Mouse (Mus musculus): Measurements from ENCODE around the gene Espl1.
"Not testable (repeated sequence)": the region's sequence is repeated elsewhere in the genome, so short reads cannot be mapped to it uniquely, and the experiment has no call there.

Gene Espl1

GRCm38 (mm10) chr15:102335254-102335653 lies 39.2 kb downstream of the Espl1 start:
- DNase-seq (ENCODE audit: extremely low spot score, low spot score) = no peak

- not testable (repeated sequence) for DNase-seq (ENCODE audit: extremely low spot score, low spot score)
Measured at GRCm38 (mm10) chr15:102335925-102336324, 39.9 kb downstream of the Espl1 start.

GRCm38 (mm10) chr15:102336946-102337345 lies 40.9 kb downstream of the Espl1 start:
- DNase-seq (ENCODE audit: extremely low spot score, low spot score) = no peak

- DNase-seq (ENCODE audit: extremely low spot score, low spot score) = no peak
Measured at GRCm38 (mm10) chr15:102339612-102340011, 43.5 kb downstream of the Espl1 start.

GRCm38 (mm10) chr15:102341580-102341979 lies 45.5 kb downstream of the Espl1 start:
- DNase-seq (ENCODE audit: extremely low spot score, low spot score) = no peak

GRCm38 (mm10) chr15:102344490-102344889 lies 48.4 kb downstream of the Espl1 start:
- no peak for DNase-seq (ENCODE audit: extremely low spot score, low spot score)

GRCm38 (mm10) chr15:102346444-102346843 lies 50.4 kb downstream of the Espl1 start:
- no peak for DNase-seq (ENCODE audit: extremely low spot score, low spot score)

GRCm38 (mm10) chr15:102350138-102350941 lies 54.3 kb downstream of the Espl1 start, which contains the start of gene Aaas:
Gene Aaas (minus strand): TSS chr15:102350771.
- DNase-seq (ENCODE audit: extremely low spot score, low spot score) = peak; percentile 96

- DNase-seq (ENCODE audit: extremely low spot score, low spot score) = no peak
Measured at GRCm38 (mm10) chr15:102350942-102351291, 54.9 kb downstream of the Espl1 start.

GRCm38 (mm10) chr15:102352177-102352576 lies 56.1 kb downstream of the Espl1 start:
- no peak for DNase-seq (ENCODE audit: extremely low spot score, low spot score)

GRCm38 (mm10) chr15:102353986-102354385 lies 57.9 kb downstream of the Espl1 start:
- no peak for DNase-seq (ENCODE audit: extremely low spot score, low spot score)

- DNase-seq (ENCODE audit: extremely low spot score, low spot score) = peak; percentile 87
Measured at GRCm38 (mm10) chr15:102355134-102355870, 59.2 kb downstream of the Espl1 start.

GRCm38 (mm10) chr15:102355871-102356441 lies 59.9 kb downstream of the Espl1 start:
- peak; percentile 86 for DNase-seq (ENCODE audit: extremely low spot score, low spot score)

- peak; percentile 42 for DNase-seq (ENCODE audit: extremely low spot score, low spot score)
Measured at GRCm38 (mm10) chr15:102356501-102357325, 60.6 kb downstream of the Espl1 start.

- peak; percentile 54 for DNase-seq (ENCODE audit: extremely low spot score, low spot score)
Measured at GRCm38 (mm10) chr15:102358126-102358525, 62.1 kb downstream of the Espl1 start.

GRCm38 (mm10) chr15:102358834-102359233 lies 62.8 kb downstream of the Espl1 start:
- DNase-seq (ENCODE audit: extremely low spot score, low spot score) = peak; percentile 31

- DNase-seq (ENCODE audit: extremely low spot score, low spot score) = peak; percentile 46
Measured at GRCm38 (mm10) chr15:102362648-102363047, 66.6 kb downstream of the Espl1 start.

GRCm38 (mm10) chr15:102364678-102365077 lies 68.6 kb downstream of the Espl1 start:
- no peak for DNase-seq (ENCODE audit: extremely low spot score, low spot score)

- DNase-seq (ENCODE audit: extremely low spot score, low spot score) = no peak
Measured at GRCm38 (mm10) chr15:102366238-102366637, 70.2 kb downstream of the Espl1 start.

- DNase-seq (ENCODE audit: extremely low spot score, low spot score) = peak; percentile 47
Measured at GRCm38 (mm10) chr15:102366733-102367344, 70.8 kb downstream of the Espl1 start, which contains the start of gene Sp7. Gene Sp7 (minus strand): TSS chr15:102367182.

GRCm38 (mm10) chr15:102369972-102370371 lies 73.9 kb downstream of the Espl1 start:
- DNase-seq (ENCODE audit: extremely low spot score, low spot score) = no peak

Data from neural tube, embryonic 10.5 days (tissue).